Mouse (Mus musculus) left cerebral cortex, adult 18-20 months (tissue): Measurements from ENCODE around the gene C1ql4. TPM values are rescaled to one million over a fixed set of nuclear protein-coding genes. Genes with fewer than 3 reads are reported as not detected.
"Not testable (repeated sequence)": the region's sequence is repeated elsewhere in the genome, so short reads cannot be mapped to it uniquely, and the experiment has no call there.

ENCODE experiments used
- DNase-seq, 2 experiments: peaks; one replicate each; pipeline ENCODE4 v3.0.0; 2021 to 2022; ENCODE audit warnings: low spot score in 2 of 2, mixed read lengths in 1 of 2
- total RNA-seq, 2 experiments: library from RNA; stranded (reverse); gene quantifications; 2 replicates each; pipeline ENCODE4 v1.2.3; 2021

C1ql4 gene
- total RNA-seq, 2 experiments from 2014 or later, result not detected

GRCm38 (mm10) chr15:99076011-99076410, 11.6 kb downstream of the C1ql4 start:
- DNase-seq, result not testable (repeated sequence)

GRCm38 (mm10) chr15:99074600-99075333, 12.8 kb downstream of the C1ql4 start:
- DNase-seq, result peak; percentile 98 to 99

- no peak for DNase-seq
Observed at GRCm38 (mm10) chr15:99074019-99074599, 13.5 kb downstream of the C1ql4 start, which contains the start of gene Troap. TSS of gene Troap (plus strand) at chr15:99074575.

- DNase-seq, result no peak
Observed at GRCm38 (mm10) chr15:99071988-99072387, 15.6 kb downstream of the C1ql4 start.

GRCm38 (mm10) chr15:99065557-99066165, 22.0 kb downstream of the C1ql4 start:
- DNase-seq, result no peak

- DNase-seq, result no peak
Observed at GRCm38 (mm10) chr15:99056332-99056731, 31.3 kb downstream of the C1ql4 start.

- DNase-seq, result peak; percentile 31 to 44
Observed at GRCm38 (mm10) chr15:99055511-99055961, 32.1 kb downstream of the C1ql4 start.

- no peak for DNase-seq
Observed at GRCm38 (mm10) chr15:99055040-99055439, 32.6 kb downstream of the C1ql4 start, which contains the start of gene Prph. TSS of gene Prph (plus strand) at chr15:99055174.

- no peak for DNase-seq
Observed at GRCm38 (mm10) chr15:99053373-99053772, 34.2 kb downstream of the C1ql4 start.

- peak; percentile 36 to 52 for DNase-seq
Observed at GRCm38 (mm10) chr15:99049473-99050253, 38.0 kb downstream of the C1ql4 start.

GRCm38 (mm10) chr15:99045734-99046133, 41.9 kb downstream of the C1ql4 start:
- DNase-seq, result not testable (repeated sequence)

GRCm38 (mm10) chr15:99044854-99045253, 42.8 kb downstream of the C1ql4 start:
- no peak for DNase-seq

GRCm38 (mm10) chr15:99042334-99042733, 45.3 kb downstream of the C1ql4 start:
- DNase-seq, result no peak

- no peak for DNase-seq
Observed at GRCm38 (mm10) chr15:99040920-99041856, 46.4 kb downstream of the C1ql4 start.

- DNase-seq, result no peak
Observed at GRCm38 (mm10) chr15:99039996-99040919, 47.4 kb downstream of the C1ql4 start.

- DNase-seq, result no peak
Observed at GRCm38 (mm10) chr15:99039306-99039705, 48.3 kb downstream of the C1ql4 start.

- no peak for DNase-seq
Observed at GRCm38 (mm10) chr15:99038797-99039196, 48.8 kb downstream of the C1ql4 start.

GRCm38 (mm10) chr15:99038025-99038424, 49.6 kb downstream of the C1ql4 start:
- no peak for DNase-seq
